Mouse (Mus musculus) gastrocnemius, adult 18-20 months (tissue): ENCODE results near the gene Gpx8. TPM values are rescaled to one million over a fixed set of nuclear protein-coding genes. Genes with fewer than 3 reads are reported as not detected.
A peak's percentile ranks its signal among the peaks of the same experiment; 100 is the strongest.

Experiments
- DNase-seq: peaks from one replicate; pipeline ENCODE4 v3.0.0; 2021; ENCODE audit warnings: low spot score
- long read RNA-seq, 2 experiments: library from polyadenylated mRNA; stranded (forward); transcript quantifications; one replicate each; pipeline ENCODE4 v2.0.0; 2021
- total RNA-seq, 2 experiments: library from RNA; stranded (reverse); gene quantifications; 2 replicates each; pipeline ENCODE4 v1.2.3; 2021

Gene Gpx8
- total RNA-seq: 1 to 10 TPM; 4.2 to 4.9 TPM
- long read RNA-seq, experiment 1: 0 reads
- long read RNA-seq, experiment 2, partial matches to known transcripts: 1 of 3 reads
- long read RNA-seq, experiment 2, other reads (novel, unspliced or antisense): 0 of 3 reads

GRCm38 (mm10) chr13:113046211-113046883 lies at the start of gene Gpx8:
Gene Gpx8 (minus strand): TSS chr13:113046410.
- peak; percentile 41 for DNase-seq

DNA sequence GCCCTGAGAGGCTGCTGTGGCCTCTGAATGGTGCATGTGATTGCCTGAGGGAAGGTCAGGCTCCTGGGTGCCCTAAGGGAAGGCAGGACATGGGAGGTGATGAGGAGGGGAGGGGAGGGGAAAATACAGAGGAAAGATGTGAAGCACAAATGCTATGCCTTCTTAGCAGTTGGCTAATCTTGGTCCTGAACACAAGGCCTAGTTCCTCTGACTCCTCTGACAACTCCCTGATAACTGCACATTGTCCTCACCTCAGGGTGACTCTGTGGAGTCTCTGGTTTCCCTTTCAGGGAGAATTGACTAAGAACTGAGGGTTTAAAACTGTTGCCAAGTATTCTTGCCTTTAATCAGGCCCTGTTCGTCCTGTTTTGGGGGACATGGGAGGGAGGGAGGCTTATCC lies 48.4 kb upstream of the Gpx8 start:
- no peak for DNase-seq

GRCm38 (mm10) chr13:113090489-113090888 lies 44.3 kb upstream of the Gpx8 start:
- DNase-seq: no peak

GRCm38 (mm10) chr13:113087226-113088017 lies 41.2 kb upstream of the Gpx8 start:
- no peak for DNase-seq

DNA sequence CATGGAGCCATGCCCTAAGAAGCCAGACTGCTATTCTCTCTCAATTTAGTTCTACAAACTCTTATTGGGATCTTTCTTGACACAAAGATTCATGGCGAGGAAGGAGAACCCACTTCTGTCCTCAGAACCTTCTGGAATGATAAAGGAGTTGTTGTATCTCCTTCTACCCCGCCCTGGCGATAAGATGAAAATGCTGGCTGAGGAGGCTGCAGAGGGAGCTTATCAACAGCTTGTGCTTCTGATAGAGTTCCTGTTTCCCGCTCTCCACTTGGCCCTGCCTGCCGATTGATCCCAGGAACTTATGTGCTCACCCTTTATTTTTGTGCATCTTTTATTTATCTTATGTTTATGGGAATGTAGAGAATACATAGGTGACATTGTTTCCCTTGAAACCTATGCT lies 38.5 kb upstream of the Gpx8 start:
- DNase-seq: no peak

- no peak for DNase-seq
Observed at GRCm38 (mm10) chr13:113082101-113082500, 35.9 kb upstream of the Gpx8 start.

DNA sequence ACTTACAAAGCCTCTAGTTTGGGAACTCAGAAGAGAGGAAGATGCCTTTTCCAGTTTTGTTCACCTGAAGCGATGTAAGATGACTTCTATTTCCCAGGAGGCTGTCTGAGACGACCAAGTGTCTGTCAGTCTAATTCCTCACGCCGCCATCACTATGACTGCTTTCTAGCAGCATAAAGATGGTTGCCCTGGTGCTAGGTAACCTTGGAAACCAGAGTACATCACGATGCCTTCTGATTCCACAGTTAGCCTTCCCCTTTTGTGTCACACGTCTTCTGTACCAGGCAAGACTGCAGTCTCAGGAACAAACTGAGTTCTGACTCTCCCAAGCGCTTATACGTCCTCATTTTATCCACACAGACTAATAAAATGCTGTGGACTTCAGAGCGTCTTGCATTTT lies 32.8 kb upstream of the Gpx8 start:
- no peak for DNase-seq

DNA sequence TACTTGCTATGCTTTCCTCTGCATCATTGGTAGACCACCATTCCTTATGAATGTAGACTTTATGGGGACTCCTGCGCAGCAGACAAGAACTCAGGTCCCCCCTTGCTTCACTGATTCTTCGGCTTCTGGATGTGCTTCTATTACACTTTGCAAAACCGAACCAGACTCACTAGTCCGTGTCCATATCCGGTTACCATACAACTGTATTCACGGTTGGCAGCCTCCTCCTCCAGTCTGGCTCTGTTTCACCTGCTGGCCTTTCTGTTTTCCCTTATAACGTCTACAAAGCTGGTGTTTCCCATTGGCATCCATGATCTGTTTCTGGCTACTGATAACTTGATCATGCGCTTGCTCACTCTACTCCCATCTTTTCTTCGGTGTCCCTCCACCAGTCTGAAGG lies 18.3 kb upstream of the Gpx8 start:
- no peak for DNase-seq

DNA sequence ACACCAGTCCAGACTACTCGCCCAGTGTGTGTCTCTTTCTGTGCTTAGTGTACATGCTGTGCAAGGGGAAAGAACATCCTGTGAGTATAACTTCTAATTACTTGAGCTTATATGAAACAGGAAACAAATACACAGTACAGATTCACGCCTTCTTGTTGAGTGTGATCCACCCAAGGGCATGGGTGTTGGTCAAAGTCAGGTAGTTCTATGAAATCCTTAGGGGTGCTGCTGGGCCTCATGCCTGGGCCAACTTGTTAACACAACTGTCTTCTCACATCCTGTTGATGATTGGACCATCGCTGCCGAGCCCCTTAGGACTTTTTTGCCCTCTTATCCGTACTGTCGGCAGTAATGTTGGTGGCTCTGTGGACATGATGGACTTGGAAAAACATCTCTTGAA lies 15.5 kb upstream of the Gpx8 start:
- DNase-seq: no peak

- DNase-seq: no peak
Observed at GRCm38 (mm10) chr13:113055826-113056225, 9.6 kb upstream of the Gpx8 start.

GRCm38 (mm10) chr13:113054230-113054629 lies 8.0 kb upstream of the Gpx8 start:
- DNase-seq: no peak

DNA sequence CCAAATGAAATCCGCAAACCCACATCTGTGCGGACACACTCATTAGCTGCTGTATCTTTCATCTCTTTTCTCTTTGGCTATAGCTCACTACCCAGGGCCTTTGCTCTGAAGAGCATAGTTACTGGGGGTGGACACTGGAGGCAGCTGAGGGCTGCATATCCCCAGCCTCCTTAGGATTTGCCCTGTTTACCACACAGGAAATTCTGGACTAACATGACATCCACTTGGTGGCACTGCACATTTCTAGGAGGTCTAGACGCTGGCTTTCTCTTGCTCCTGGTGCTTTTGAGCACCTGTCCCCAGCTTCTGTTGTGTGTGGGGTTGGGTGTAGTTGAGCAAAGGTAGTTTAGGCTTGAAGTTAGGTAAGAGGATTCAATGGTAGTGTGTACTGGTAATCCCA lies 1.4 kb upstream of the Gpx8 start:
- DNase-seq: no peak

- no peak for DNase-seq
Observed at GRCm38 (mm10) chr13:113047018-113047417, 808 bp upstream of the Gpx8 start.

DNA sequence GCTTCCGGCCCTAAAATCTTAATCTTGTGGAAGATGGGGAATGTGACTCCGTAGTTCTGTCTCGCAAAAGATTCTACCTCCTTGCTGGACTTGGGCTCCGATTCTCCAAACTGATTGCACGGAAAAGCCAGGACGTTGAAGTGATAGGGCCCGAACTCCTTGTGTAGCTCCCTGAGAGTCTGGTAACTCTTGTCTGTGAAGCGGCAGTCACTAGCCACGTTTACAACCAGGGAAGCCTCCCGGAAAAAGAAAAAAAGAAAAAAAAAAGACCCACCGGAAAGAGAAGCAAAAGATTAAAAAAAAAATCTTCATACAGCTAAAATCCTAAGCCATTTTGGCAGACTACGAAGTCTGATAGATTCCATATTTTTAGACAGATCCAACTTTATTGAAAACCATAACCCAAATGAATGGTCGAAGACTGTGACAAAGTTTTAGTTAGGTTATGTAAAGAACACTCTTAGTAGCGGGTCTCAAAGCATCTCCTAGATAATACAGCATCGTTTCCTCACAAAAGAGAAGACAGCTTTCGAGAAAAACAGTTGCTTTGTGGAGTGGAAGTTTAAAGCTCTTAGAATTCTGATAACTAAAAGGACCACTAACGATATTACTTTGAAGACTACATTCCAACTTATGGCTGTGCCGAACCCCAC lies 626 bp downstream of the Gpx8 start:
- no peak for DNase-seq

- DNase-seq: no peak
Observed at GRCm38 (mm10) chr13:113044876-113045275, 1.3 kb downstream of the Gpx8 start.

- DNase-seq: peak; percentile 84
Observed at GRCm38 (mm10) chr13:113035852-113036251, 10.4 kb downstream of the Gpx8 start.

GRCm38 (mm10) chr13:113034950-113035421 lies 11.2 kb downstream of the Gpx8 start, which contains the start of gene Cdc20b:
Gene Cdc20b (plus strand): TSS chr13:113035111.
- DNase-seq: peak; percentile 22

- no peak for DNase-seq
Observed at GRCm38 (mm10) chr13:113034271-113034886, 11.8 kb downstream of the Gpx8 start.

DNA sequence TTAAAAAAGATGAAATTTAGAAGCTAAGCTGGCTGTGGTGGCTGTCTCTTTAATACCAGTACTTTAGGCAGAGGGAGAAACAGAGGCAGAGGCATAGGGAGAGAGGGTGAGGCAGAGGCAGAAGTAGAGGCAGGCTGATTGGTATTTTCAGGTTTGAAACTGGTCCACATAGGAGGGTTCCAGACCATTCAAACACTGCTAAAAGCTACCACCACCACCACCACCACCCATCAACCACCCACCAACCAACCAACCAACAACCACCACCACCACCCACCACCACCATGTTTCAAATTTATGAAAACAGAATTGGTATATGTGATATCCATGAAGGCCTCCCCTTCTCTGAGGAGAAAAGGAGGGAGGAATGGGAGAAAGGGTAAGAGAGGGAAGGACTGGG lies 13.4 kb downstream of the Gpx8 start:
- DNase-seq: no peak

DNA sequence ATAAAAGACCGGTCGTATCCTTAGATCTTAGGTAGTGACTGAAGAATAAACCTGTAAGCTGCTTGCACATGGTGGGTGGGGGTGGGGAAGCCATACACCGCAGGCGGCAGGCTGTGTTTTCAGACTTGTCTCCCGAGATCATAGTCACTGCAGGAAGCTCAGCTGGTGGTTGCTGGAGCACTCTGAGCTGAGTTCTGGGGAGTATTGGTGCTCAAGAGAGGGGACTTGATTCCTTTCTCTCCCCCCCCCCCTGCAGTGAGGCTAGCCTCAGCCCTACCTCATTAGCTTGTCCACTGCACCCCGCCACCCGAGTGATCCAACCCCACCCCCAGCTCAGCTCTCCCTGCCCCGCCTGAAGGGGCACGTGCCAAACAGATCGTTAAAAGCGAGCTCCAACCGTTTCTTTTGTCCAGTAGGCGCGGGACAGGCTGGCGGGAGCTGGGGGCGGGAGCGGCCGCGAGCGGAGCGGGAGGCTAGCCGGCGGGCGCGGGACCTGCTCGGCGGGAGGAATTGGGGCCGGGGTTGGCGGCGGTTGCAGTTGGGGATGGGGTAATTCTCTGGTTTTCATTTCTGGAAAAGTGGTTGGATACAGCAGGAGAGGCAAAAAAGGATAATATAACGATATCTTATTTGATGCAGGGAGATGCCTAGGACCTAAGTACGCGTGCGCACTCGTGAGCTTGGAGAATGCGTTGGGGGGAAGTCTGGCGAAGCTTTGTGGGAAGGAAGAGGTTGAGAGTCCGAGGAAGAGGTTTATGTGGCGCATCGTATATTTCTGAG lies 14.2 kb downstream of the Gpx8 start:
- DNase-seq: no peak

- no peak for DNase-seq
Observed at GRCm38 (mm10) chr13:113031351-113031750, 14.9 kb downstream of the Gpx8 start.
